Mouse (Mus musculus): Measurements from ENCODE around the gene Ndufaf3. TPM values are rescaled to one million over a fixed set of nuclear protein-coding genes. Genes with fewer than 3 reads are reported as not detected.
A peak's percentile ranks its signal among the peaks of the same experiment; 100 is the strongest.

Gene Ndufaf3
- polyA plus RNA-seq, 3 experiments from 2014 or later: 63.9 to 75.7 (median 73.9) TPM

DNA sequence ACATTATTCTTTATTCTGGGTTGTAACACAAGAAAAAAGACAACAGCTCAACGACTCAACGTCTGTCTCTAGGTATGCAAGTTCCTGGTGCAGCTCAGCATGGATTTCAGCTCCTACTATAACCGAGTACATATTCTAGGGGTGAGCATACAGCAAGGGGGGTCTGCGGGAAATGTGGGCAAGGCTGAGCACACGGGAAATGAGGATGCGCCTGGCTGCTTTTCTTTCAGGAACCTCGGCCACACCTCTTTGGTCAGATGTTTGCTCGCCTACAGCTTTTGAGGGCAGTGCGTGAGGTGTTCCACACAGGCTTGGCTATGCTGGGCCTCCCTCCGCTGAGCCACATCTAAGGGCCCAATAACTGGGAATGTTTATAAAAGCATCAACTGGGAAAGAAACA is 5.1 kb upstream of the Ndufaf3 start:
- no peak for ATAC-seq

DNA sequence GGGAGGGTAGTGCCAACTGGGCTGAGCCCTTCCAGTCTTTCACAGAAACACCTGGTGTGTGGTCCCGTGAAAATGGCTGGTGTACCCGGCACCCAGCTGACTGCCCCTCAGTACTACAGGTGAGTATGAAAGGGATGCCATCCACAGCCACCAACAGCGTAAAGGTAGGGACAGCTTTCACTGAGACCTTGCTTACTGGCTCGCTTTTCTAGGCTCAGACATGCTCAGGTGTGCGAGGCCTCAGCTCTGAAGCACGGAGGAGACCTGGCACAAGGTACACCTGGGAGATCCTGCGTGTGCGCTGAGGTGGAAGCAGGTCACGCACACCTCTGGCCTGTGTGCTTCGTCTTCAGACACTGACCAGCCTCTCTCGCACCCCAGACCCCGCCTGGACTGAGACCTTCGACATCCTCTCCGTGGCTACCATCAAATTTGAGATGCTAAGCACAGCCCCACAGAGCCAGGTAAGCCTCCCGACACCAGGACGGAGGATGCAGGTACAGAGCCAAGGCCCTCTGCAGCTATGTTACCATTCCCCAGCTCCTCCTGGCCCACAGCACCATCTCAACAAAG is 4.3 kb upstream of the Ndufaf3 start:
- ATAC-seq: no peak

DNA sequence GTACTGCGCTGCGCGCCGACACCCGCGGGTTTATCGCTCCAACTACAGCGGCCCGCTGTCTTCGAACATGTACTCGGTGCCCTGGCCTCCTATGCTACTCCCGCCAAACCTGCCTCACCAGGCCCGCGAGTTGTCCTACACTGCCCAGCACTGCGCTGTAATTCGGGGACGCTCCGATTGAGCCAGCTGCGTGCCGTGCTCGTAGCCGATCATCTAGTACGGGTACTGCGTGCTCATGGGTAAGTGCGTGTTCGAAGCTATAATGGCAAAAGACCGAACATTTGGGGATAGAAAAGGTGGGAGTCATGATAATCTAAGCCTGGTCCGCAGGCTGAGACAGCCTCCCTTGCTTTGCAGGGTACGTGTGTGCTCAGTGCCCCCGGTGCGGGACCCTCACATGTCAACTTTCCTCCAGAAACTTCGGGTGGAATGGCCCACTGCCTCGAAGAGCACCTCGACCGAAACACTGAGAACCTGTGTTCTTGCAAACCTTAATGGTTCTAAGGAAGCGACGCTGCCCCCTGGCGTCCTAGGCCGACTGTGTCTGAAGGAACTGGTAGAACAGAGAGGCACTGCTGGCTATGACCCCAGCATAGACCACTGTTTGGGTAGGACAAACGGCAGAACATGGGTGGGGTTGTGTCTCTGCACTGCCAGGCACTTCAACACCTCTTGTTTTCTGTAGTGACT is 3.1 kb upstream of the Ndufaf3 start:
- ATAC-seq: peak; percentile 30

DNA sequence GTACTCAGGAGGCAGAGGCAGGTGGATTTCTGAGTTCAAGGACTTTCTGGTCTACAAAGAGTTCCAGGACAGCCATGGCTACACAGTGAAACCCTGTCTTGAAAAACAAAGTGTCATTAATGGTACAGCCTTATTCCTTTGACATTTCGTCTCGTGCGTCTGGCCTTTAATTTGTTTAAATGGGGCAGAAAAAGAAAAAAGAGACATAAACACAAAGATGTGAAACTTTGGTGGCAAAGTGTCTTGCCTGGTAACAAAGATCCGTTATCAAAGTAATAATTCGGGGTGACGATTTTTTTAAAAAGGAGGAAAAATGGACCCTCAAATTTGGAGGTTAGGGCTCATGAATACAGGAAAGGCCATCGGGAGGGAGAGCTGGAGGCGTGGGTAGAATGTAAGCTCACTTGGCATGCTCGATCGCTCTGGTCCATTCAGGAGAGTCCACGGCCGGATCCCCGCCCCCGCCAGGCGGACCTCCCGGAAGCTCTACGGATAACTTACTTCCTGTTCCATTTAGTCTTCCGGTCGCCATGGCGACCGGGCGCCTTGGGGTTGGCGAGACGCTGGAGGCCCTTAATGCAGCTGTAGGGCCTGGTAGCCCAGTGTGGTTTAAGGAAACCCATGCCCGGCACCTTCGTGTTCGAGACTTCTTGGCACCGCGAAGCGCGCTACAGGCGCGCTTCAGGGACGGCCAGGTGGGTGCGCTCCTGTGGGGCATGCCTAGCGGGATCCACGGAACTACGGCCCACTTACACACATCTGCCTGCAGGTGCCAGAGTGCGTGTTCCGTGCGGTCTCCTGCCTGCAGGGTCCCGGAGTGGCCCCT is 2.4 kb upstream of the Ndufaf3 start, which contains the start of gene Dalrd3:
TSS of gene Dalrd3 (plus strand) at position 506 of the 826 bp plus-strand sequence.
- ATAC-seq: peak; percentile 59

DNA sequence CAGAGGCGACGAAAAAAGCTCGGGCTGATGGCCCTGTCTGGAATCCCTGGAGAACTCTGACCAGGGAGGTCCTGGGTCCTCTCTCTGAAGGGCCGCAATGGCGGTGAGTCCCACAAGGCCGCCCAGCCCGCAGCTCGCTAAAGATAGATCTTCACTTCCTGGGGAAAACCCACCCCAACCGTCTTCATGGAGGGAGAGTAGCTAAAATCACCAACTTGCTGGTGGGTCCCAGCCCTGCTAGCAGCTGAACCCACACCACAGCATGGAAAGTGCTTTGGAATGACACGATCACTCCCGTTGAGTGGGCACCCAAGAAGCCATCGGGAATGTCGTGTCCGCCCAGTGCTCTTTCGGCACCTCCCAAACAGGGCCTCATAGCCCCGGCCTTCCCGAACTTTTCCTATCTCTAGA is 1.3 kb upstream of the Ndufaf3 start:
- no peak for ATAC-seq

DNA sequence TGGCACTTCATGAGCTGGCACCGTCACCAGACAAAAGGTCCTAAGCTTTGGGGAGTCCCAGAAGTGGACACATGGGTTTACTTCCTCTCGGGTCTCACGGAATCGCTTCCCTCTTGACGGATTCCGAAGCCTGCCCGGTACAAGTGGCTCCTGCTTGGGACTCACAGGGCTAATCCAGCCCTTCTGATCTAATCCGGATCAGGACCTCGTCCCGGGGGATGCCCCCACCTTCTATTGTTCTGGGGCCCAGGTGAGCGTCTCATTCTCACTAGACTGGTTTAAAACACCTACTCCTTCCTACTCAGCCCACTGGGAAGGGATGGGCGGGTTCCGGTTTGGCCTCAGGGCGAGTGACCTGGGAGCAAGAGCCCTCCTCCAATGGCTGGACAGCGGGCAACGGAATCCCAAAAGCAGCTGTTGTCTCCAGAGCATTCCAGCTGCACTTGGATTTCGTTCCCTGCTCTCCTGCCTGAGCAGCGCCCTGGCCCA is 741 bp upstream of the Ndufaf3 start:
- no peak for ATAC-seq

DNA sequence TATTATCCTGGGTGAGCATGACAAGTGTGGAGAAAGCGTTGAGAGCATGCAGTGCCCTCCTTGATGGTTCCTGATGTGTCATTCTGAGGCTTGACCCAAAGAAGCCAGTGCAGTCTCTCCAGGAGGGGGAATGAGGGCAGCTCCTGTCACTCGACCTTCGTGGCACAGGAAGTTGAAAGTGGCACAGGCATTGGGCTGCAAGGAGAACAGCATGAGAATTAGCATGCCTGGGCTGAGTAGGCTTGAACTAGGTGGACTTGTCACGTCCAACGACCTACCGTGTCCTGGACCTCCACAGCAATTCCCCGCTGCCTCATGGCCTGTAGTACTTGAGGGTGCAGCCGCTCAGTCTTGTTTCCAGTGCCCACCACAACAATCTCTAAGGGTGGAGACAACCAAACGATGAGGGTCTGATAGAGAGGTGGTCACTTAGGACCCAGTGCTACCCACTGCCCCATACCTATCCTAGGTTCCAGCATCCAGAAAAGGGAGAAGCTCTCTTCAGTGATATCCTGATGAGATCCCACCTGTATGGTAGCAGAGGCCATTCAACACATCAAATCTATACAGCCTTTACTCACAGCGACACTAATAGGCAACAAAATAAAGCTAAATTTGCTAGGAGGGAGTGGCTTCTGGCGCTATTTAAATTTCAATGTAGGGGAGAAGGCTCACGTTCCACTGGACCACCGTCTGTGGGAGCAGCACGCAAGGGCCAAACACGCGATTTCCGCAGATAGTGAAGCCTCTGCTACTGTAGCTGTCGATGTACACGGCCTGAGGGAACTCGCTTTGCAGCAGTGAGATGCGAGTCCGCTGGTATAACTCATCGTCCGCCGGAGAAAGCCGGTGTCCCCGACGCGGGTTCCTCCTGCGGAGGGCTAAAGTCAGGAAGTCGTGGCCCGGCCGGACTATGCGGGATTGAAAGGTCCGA is 1.1 kb downstream of the Ndufaf3 start:
- ATAC-seq: no peak

DNA sequence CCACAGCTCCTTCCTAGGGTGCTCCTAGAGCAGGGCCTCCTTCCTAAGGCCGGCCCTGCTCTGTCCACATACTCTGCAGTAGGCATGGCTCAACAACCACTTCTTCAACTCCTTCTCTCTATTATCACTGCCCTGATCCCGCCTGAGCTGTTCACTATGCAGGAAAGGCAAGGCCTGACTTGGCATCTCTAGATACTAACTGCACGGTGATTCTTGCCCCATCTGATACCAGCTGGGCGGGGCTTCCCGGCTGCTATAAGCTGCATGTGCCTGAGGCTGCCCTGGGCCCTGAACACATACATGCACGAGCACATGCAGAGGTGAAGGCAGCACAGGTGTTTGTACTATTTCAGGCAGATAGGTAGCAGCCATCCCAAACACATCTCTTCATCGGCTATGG is 3.1 kb downstream of the Ndufaf3 start:
- no peak for ATAC-seq

DNA sequence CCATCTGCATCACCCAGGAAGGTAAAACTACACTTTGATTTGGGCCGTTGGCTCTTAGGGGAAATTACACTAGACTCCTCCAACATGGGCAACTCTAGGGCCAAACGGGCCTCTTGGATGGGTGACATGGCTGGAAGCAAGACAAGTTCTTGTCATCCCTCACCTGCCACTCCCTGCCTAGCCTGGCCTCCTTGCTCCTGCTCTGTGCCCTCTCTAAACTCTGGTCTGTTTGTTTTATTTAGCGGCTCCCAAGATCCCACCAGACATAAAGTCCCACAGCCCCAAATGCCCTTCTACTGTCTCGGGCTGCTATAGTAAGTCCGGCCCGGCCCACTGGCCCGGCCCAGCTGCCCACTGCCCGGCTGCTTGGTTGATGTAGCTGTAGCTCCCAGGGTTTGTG is 3.6 kb downstream of the Ndufaf3 start:
- no peak for ATAC-seq

DNA sequence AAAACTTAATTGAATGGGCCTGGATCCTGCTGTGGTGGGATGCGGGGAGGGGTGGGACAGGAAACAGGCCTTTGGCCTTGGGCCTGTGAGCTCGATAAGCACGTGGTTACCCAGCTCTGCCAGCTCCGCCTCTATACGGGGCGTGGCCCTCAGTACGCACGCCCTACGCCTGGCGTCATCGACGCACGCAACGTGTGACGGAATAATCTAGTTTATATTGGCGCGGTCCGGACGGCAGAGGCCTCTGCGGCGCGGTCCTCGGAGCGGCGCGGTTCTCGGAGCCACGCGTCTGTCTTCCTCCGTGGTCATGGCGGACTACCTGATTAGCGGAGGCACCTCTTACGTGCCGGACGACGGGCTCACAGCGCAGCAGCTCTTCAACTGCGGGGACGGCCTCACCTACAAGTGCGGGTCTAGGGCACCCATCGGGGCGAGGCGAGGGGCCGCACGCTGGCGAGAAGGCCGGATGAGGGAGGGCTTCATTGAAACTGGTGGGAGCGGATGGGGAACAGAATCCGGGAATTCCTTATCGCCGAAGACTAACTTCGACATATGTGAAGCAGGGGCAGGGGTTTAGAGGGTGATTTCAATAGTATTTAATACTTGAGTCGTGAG is 6.9 kb downstream of the Ndufaf3 start, which contains the start of gene Impdh2:
TSS of gene Impdh2 (plus strand) at position 60 of the 615 bp plus-strand sequence.
- ATAC-seq: peak; percentile 98

DNA sequence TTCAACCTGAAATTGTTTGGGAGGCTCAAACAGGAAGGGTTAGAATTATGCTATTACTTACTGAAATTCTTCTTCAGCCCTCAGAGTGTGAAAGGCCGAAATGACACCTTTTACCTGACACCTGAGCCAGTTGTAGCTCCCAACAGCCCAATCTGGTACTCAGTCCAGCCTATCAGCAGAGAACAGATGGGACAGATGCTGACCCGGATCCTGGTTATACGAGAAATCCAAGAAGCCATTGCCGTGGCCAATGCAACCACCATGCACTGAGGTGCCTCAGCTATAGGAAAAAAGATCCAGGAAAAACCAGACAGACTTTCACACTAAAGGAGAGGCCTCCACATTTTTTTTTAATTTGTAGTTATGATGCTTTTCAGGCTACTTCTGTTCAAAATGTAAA is 8.1 kb downstream of the Ndufaf3 start:
- ATAC-seq: no peak

DNA sequence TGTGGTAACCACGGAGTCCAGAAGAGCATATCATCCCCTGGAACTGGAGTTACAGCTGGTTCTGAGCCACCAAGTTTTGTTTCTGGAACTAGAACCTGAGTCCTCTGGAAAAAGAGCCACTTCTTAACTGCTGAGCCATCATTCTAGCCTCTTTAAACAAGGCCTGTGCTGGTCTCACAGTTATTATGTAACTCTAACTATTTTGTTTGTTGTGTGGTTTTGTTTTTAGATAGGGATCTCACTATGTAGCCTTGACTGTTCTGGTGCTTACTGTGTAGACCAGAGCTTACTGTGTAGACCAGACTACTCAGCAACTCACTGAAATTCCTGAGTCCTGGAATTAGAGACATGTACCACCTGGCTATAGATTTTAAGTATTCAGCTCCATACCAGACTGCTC is 20.4 kb downstream of the Ndufaf3 start:
- no peak for ATAC-seq

DNA sequence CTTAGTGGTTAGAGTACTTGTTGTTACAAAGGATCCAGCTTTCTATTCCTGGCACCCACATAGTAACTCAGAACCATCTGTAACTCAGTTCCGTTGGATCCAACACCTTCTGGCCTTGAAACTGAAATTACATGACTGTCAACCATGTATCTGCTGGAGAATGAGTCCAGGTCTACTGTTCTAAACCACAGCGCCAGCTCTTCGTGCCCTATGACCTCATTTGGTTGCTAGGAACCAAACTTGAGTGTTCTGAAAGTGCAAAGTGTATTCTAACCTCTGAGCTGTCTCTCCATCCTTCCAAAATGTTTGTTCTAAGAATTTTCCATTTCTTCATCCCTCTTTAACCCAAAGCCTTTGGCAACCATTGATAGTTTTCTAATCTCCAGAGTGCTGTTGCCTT is 21.2 kb downstream of the Ndufaf3 start:
- ATAC-seq: no peak

DNA sequence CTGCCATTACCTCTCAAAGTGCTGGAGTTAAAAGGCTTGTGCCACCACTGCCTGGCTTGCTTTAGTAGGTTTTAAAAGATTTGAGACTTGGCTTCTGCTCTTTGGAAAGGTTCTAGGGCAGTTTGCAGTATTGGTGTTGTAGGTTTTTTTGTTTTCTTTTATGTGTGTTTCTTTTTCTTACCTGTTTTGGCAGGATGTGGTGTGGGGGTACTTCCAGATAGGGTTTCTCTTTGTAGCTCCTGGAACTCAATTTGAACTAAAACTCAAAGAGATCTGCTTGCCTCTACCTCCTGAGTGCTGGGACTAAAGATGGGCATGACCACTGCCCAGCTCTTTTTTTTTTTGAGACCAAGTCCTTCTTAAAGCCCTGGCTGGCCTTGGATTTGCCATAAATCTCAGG is 26.4 kb downstream of the Ndufaf3 start:
- ATAC-seq: peak; percentile 77

DNA sequence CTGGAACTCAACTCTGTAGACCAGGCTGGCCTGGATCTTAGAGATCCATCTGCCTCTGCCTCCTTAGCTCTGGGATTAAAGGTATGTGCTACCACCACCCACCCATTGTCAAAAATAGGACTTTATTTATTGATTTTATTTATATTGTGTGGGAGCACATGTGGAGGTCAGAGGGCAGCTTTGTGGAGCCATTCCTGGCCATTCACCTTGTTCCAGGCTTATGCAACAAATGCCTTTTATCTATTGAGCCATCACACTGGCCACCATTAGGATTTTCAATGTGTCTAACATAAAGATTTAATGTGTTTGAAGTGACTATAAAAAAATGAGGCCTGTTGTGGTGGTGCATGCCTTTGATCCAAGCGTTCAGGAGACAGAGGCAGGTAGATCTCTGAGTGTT is 35.7 kb downstream of the Ndufaf3 start:
- ATAC-seq: no peak

DNA sequence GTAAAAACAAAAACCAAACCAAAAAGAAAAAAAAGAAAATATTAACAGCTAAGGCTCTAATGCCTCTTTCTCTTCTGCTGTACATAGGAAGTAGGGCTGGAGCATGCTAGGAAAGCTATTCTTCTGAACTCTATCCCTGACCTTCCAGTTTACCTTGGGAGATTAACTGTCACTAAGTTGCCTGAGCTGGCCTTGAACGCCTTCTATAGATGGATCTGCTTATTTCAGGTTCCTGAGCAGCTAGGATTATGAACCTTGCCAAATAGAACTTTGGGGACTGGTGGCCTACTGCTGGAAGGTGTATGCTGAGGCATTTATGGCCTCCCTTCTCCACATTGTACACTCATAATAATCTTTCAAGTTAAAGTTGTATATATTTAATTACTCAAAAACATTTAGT is 36.3 kb downstream of the Ndufaf3 start:
- no peak for ATAC-seq

DNA sequence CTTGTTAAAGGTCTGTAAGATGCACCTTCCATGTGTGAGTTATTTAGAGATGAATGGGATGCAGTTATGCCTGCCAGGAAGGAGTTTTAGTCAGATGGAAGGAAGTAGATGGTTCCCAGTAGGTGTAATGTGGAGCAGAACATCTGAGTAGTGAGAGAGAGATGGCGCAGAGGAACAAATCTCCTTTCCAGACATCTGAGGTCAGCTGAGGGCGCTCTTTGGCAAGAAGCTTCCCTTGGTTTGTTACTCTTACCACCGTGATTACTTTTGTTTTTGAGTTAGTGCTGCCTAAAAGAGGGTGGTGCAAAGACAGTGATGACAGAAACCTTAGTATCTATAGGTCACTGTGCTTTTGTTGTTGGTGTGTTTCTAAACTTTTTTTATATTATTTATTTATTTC is 41.8 kb downstream of the Ndufaf3 start:
- no peak for ATAC-seq

DNA sequence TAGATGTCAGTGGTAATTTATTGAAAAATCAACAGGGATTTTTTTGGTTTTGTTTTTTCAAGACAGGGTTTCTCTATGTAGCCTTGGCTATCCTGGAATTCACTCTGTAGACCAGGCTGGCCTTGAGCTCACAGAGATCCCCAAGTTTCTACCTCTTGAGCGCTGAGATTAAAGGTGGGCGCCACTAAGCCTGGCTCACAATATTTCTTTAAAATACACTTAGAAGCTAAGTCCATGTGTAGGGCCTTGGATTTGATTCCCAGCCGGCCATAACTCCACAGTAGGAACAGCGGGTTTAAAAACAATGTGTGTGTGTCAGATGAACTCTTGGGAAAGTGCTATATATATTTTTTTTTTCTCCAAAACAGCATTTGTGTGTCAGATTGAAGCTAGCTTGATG is 43.9 kb downstream of the Ndufaf3 start:
- no peak for ATAC-seq

DNA sequence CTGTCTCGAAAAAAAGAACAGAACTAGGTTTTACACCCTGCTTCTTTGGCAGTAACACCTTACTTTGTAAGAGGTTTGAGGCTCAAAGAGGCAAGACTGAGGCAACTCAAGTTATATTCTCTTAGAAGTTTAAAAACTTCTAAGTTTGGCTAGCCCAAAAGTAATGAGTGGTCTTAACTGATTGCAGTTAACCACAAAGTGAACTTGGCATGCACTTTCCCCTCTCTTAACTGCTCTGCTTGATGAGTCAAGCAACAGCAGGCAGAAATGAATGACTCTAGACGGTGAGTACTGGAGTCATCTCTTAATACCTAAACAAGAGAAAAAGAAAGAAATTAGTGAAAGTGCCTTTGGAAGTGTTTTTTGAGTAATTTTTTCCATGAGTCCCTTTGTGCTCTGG is 45.6 kb downstream of the Ndufaf3 start:
- no peak for ATAC-seq

DNA sequence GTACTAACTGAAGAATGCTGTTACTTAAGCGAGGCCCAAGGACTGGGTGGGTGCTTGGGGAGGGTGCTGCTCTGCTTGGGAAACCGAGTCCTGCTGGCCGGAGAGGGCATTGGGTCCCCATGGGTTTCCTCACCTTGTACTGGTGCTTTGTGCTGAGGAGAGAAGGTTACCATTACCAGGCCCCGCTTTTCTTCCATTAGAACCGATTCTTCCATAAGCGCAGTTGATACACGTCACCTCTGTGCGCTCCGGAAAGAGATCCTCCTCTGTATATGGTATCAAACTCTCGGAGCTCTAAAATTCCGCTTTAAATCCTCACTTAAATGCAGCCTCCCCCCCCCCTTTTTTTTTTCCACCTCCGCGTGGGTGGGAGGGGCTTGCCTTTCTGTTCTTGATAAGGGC is 49.3 kb downstream of the Ndufaf3 start:
- peak; percentile 37 for ATAC-seq

DNA sequence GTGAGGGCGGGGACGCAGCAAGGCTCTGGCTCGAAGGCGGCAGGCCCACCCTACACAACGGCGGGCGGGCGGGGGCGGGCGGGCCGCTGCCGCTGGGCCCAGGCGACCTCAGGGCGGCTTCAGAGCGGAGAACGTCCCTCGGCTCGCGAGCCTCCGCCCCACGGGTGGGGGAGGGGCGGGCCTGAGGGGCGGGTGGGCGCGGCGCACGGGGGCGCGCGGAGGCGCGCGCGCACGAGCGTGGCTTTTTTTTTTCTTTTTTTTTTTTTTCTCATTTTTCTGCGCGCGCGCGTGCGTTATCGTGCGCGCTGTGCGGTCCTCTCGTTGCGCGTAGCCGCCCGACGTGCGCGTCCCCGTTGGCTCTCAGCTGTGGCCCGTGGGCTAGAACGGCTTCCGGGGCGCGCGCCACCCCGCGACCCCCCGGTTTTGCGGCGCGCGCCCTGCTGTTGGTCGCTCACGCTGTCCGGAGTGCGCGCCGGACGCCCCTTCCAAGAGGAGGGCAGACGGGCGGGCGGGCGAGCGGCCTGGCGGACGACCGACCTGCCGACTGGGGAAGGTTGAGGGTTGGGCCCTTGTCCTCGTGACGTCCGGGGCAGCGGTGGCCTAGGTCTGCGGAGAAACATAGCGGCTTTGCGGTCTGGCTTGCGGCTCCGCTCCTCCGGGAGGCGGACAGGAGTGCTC is 49.8 kb downstream of the Ndufaf3 start:
- ATAC-seq: peak; percentile 40

Measured in inflammation-experienced regulatory T-cells, adult 6 months (primary cell).